Mouse (Mus musculus): Measurements from ENCODE around the gene Cdk2. TPM values are rescaled to one million over a fixed set of nuclear protein-coding genes. Genes with fewer than 3 reads are reported as not detected.

The Cdk2 gene
- total RNA-seq (2012; rRNA removed) (34.2 and 40.5 TPM in 2 replicates), polyA plus RNA-seq (2012; ENCODE audit: insufficient read depth in 1 of 2, insufficient read length in 2 of 2, low read depth in 1 of 2, low replicate concordance in 2 of 2, missing spikeins in 1 of 2) (10 to 100 TPM in 1 of 2 experiments, not detected in 1; 72.4 TPM)

DNA sequence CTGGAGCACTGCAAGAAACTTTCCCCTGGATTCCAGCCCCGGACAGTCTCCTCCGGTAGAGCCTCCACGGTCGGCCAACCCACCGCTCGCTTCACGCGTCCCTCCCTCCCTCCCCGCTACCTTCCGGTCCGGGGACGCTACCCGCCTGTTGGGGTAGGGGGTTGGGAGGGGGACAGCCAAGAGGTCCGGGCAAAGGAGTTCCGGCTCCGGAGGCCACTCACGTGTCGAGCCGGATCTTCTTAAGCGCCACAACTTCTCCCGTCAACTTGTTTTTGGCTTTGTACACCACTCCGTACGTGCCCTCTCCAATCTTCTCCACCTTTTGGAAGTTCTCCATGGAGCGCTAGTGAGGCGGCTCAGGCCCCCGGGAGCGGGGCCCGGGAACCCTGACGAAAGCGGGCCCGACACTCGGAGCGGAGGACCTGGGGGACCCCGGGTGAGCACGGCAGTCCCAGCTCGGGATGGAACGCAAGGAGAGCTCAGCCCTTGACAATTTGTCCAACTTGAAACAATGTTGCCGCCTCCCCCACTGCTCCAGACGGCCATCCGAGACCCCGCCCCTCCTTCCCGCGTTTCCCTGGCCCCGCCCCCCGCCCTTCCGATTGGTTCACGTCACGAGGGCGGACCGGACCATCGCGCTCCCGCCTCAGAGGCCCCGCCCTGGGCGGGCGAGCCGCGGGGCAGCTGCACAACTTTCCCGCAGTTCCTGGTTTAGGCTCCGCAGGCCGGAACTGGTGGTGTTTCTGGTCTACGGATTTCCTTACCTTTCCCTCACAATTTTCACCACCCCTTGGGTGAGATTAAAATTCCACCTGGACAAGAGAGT is at the start of gene Cdk2:
Gene Cdk2, minus strand, starts transcription at position 541 of the 826 bp plus-strand sequence.
- peaks cover 1 to 26% of the 10 kb centered on the region in 2 experiments; a peak in 3 of 4 replicates for H3K36me3 ChIP-seq (ENCODE audit: control insufficient read depth in 1 of 2, insufficient read depth in 2 of 2, low read length in 2 of 2)
- peak; percentile 94 for DNase-seq (ENCODE audit: low read depth, low spot score)
- no peaks in the 10 kb centered on the region for H3K27me3 ChIP-seq (ENCODE audit: control insufficient read depth in 1 of 2, insufficient read depth in 2 of 2, low read length in 2 of 2)
- peaks cover 13 to 22% of the 10 kb centered on the region in 2 experiments for H3K4me1 ChIP-seq (ENCODE audit: control insufficient read depth in 1 of 2, insufficient read depth in 2 of 2, low read length in 2 of 2)
- H3K79me2 ChIP-seq (ENCODE audit: control insufficient read depth, insufficient read depth, low read length, poor library complexity), result peaks cover 14% of the 10 kb centered on the region
- H3K9ac ChIP-seq (ENCODE audit: control insufficient read depth, low read depth, low read length, poor library complexity, severe bottlenecking), result peak within 1 kb of the TSS; percentile 100
- H3K27ac ChIP-seq (ENCODE audit: control insufficient read depth, low read depth, low read length), result peak within 1 kb of the TSS; percentile 95
- no peaks in the 10 kb centered on the region for H3K9me3 ChIP-seq (replicated peaks; ENCODE audit: insufficient read depth, low read length)
- H3K4me3 ChIP-seq (ENCODE audit: control insufficient read depth in 1 of 2, insufficient read depth in 1 of 2, low read depth in 2 of 2, low read length in 2 of 2), result peak within 1 kb of the TSS; percentile 76 to 92
- TF ChIP-seq CTCF (IDR thresholded peaks at IDR 0.05 in 2 of 3, conservative IDR thresholded peaks at IDR 0.05 in 1 of 3; ENCODE audit: control insufficient read depth in 1 of 3, insufficient read depth in 1 of 3, low read depth in 2 of 3, low read length in 3 of 3, poor library complexity in 1 of 3, severe bottlenecking in 1 of 3), result no peak
- no peak for TF ChIP-seq USF2 (IDR thresholded peaks at IDR 0.05; ENCODE audit: borderline replicate concordance in 1 of 2, insufficient read depth in 1 of 2, low read depth in 1 of 2, low read length in 2 of 2)
- TF ChIP-seq MXI1 (IDR thresholded peaks at IDR 0.05; ENCODE audit: low read depth, low read length), result peak; percentile 69; the same call in 1 of the 2 replicates
- peak; percentile 66; the same call in 1 of the 2 replicates for TF ChIP-seq POLR2AphosphoS2 (IDR thresholded peaks at IDR 0.05; ENCODE audit: low read length)
- no peak for TF ChIP-seq ZC3H11A (IDR thresholded peaks at IDR 0.05; ENCODE audit: low read depth, low read length)
- TF ChIP-seq RAD21 (IDR thresholded peaks at IDR 0.05; ENCODE audit: low read depth, low read length), result no peak
- TF ChIP-seq SIN3A (IDR thresholded peaks at IDR 0.05; ENCODE audit: low read length), result peak; percentile 68
- TF ChIP-seq MAX (IDR thresholded peaks at IDR 0.05; ENCODE audit: low read length), result no peak; the same call in 1 of the 2 replicates
- TF ChIP-seq GABPA (IDR thresholded peaks at IDR 0.05; ENCODE audit: low read depth, low read length), result no peak
- no peak for TF ChIP-seq MAFK (IDR thresholded peaks at IDR 0.05; ENCODE audit: borderline replicate concordance, low read depth, low read length)
- TF ChIP-seq CHD1 (IDR thresholded peaks at IDR 0.05; ENCODE audit: low read depth, low read length), result no peak
- TF ChIP-seq ZKSCAN1 (IDR thresholded peaks at IDR 0.05; ENCODE audit: low read depth, low read length), result no peak
- no peak for TF ChIP-seq POLR2AphosphoS5 (IDR thresholded peaks at IDR 0.05; ENCODE audit: borderline replicate concordance, low read depth, low read length)
- no peak for TF ChIP-seq MYB (IDR thresholded peaks at IDR 0.05; ENCODE audit: low read depth, low read length)
- TF ChIP-seq RCOR1 (IDR thresholded peaks at IDR 0.05; ENCODE audit: low read depth, low read length), result no peak
- no peak for TF ChIP-seq TAL1 (IDR thresholded peaks at IDR 0.05; ENCODE audit: low read length)
- TF ChIP-seq MEF2A (IDR thresholded peaks at IDR 0.05; ENCODE audit: extremely low read depth, insufficient replicate concordance, low read depth, low read length, poor library complexity, severe bottlenecking), result no peak
- no peak for TF ChIP-seq NRF1 (IDR thresholded peaks at IDR 0.05; ENCODE audit: insufficient read depth, low read depth, low read length, poor library complexity, severe bottlenecking)
- TF ChIP-seq MAZ (IDR thresholded peaks at IDR 0.05; ENCODE audit: low read depth, low read length), result peak; percentile 65
- peak; percentile 67 for TF ChIP-seq TCF12 (IDR thresholded peaks at IDR 0.05; ENCODE audit: low read depth, low read length)
- TF ChIP-seq UBTF (IDR thresholded peaks at IDR 0.05; ENCODE audit: borderline replicate concordance, insufficient read depth, low read depth, low read length), result no peak; the same call in 1 of the 2 replicates
- TF ChIP-seq JUND (IDR thresholded peaks at IDR 0.05; ENCODE audit: low read depth, low read length), result no peak
- no peak for TF ChIP-seq CHD2 (IDR thresholded peaks at IDR 0.05; ENCODE audit: low read length)
- TF ChIP-seq NELFE (IDR thresholded peaks at IDR 0.05; ENCODE audit: low read depth, low read length), result peak; percentile 93
- TF ChIP-seq ZMIZ1 (IDR thresholded peaks at IDR 0.05; ENCODE audit: low read depth, low read length), result peak; percentile 87
- TF ChIP-seq HCFC1 (IDR thresholded peaks at IDR 0.05; ENCODE audit: low read depth, low read length), result peak; percentile 4; the same call in 1 of the 2 replicates
- TF ChIP-seq MYC (IDR thresholded peaks at IDR 0.05; ENCODE audit: low read depth, low read length), result no peak
- TF ChIP-seq ZNF384 (IDR thresholded peaks at IDR 0.05; ENCODE audit: low read depth, low read length), result no peak
- TF ChIP-seq POLR2A (IDR thresholded peaks at IDR 0.05; ENCODE audit: control insufficient read depth in 1 of 2, insufficient read depth in 1 of 2, low read depth in 1 of 2, low read length in 2 of 2, poor library complexity in 1 of 2), result peak; percentile 51 to 97
- TF ChIP-seq USF1 (IDR thresholded peaks at IDR 0.05; ENCODE audit: low read depth, low read length), result peak; percentile 72
- peak; percentile 76; the same call in 1 of the 2 replicates for TF ChIP-seq BHLHE40 (IDR thresholded peaks at IDR 0.05; ENCODE audit: borderline replicate concordance, low read depth, low read length)
- TF ChIP-seq TBP (IDR thresholded peaks at IDR 0.05; ENCODE audit: low read depth, low read length), result peak; percentile 71; the same call in 1 of the 2 replicates
- no peak for TF ChIP-seq SMC3 (IDR thresholded peaks at IDR 0.05; ENCODE audit: low read depth, low read length)
- peak; percentile 92 for TF ChIP-seq ELF1 (IDR thresholded peaks at IDR 0.05; ENCODE audit: low read depth, low read length)
- no peak for TF ChIP-seq EP300 (IDR thresholded peaks at IDR 0.05; ENCODE audit: low read depth in 1 of 2, low read length in 2 of 2)
